Mouse (Mus musculus) small intestine, adult 10 weeks (tissue): ENCODE data around the gene Meioc. TPM values are rescaled to one million over a fixed set of nuclear protein-coding genes. Genes with fewer than 3 reads are reported as not detected.

Experiments
- polyA plus RNA-seq: library from polyadenylated mRNA; stranded (reverse); fragments of 350-450 nt; fragmentation: Illumina TruSeq; extraction: RNeasy Lipid Tissue Mini Kit (QIAGEN cat#74804); gene quantifications from one replicate; pipeline ENCODE4 v1.2.3, GENCODE M21; 2014; ENCODE audit warnings: low replicate concordance

The Meioc gene
- polyA plus RNA-seq: not detected

GRCm38 (mm10) chr11:102663416-102663815 lies at the start of gene Meioc:
TSS of gene Meioc (plus strand) at chr11:102663716.

GRCm38 (mm10) chr11:102697338-102698017 lies 34.0 kb downstream of the Meioc start, which contains the start of gene Ccdc43:
TSS of gene Ccdc43 (minus strand) at chr11:102697782.

Other genes starting within 250 kb of the Meioc start
- 2.2 TPM for gene Grn, start 233.4 kb upstream of the Meioc start, polyA plus RNA-seq
- not detected for gene Fam171a2, start 216.0 kb upstream of the Meioc start, polyA plus RNA-seq
- not detected for gene Itga2b, start 193.6 kb upstream of the Meioc start, polyA plus RNA-seq
- gene Gpatch8, start 107.3 kb upstream of the Meioc start, polyA plus RNA-seq: 26.5 TPM
- gene Gm11627, start 84.3 kb upstream of the Meioc start, polyA plus RNA-seq: 2.2 TPM
- 0.82 TPM for gene Fzd2, start 59.3 kb upstream of the Meioc start, polyA plus RNA-seq
- 28.0 TPM for gene Ccdc43, start 34.1 kb downstream of the Meioc start, polyA plus RNA-seq
- gene Adam11, start 97.7 kb downstream of the Meioc start, polyA plus RNA-seq: 0.07 TPM
- 6.4 TPM for gene Gjc1, start 156.0 kb downstream of the Meioc start, polyA plus RNA-seq
- not detected for gene Higd1b, start 172.1 kb downstream of the Meioc start, polyA plus RNA-seq
- 19.1 TPM for gene Eftud2, start 217.3 kb downstream of the Meioc start, polyA plus RNA-seq
- gene Ccdc103, start 217.5 kb downstream of the Meioc start, polyA plus RNA-seq: not detected
- not detected for gene Fam187a, start 221.5 kb downstream of the Meioc start, polyA plus RNA-seq
- not detected for gene Gfap, start 237.2 kb downstream of the Meioc start, polyA plus RNA-seq